Mouse (Mus musculus): ENCODE measurements around the gene Ddx54.

The Ddx54 gene

DNA sequence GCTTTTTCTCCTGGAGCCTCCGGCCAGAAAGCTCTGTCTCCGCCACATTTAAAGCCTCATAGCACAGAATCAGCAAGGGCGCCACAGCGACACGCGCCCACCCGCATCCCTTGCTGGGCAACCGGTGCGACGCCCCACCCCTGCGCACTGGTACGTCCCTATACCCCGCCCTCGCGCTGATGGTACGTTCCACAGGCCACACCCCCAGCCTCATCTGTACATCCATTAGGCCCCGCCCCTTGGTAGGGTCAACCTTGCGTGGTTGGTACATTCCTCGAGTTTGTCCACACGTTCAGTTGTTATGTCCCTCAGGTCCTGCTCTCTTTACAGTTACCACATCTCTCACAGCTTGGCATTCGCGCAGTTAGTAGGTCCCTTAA is at the start of gene Ddx54, which contains the start of gene Rita1:
TSS of gene Ddx54 (plus strand) at position 298 of the 380 bp plus-strand sequence.
TSS of gene Rita1 (minus strand) at position 148 of the 380 bp plus-strand sequence.
- WGBS = under 1% methylated on average over 22 of the region's 22 CpGs

DNA sequence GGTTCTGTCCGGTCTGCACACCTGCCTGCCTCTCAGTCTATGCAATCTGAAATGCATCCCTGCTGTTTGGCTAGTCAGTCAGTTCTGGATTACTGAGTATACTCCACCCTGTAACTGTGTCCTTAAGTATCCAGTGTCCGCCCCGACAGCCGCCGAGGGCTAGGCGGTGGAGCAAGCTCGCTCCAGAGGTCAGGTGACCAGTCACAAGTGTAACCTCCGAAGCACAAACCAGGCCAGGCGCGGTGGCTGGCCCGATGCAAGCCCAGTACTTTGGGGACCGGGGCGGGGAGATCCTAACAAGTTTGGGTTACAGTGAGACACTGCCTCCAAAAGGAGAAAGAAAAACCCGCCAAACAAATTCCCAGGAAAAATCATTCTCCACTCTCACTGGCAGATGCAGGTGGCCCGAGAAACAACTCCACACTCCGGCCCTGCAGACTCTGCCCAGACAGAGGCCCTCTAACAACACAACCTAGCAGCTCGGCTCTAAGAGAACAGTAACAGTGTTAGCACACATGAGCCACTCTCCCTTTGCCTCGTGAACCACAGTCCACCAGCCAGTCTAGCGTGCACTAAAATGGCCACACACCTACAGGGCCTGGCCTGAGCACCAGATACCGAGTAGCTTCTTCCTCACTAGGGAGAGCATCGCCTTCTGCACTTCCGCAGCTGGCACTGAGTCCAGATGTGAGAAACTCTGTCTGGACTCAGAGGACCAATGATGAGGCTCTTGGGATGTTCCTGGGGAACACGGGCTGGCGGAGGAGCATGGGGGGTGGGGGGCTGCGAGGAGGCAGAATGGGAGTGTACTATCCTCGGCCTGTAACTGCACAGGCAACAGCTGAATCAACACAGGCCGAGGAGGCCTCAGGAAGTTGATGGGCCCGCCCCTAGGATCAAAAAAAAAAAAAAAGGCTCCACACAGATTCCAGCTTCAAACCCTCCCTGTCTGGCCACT is 49.3 kb upstream of the Ddx54 start:
- WGBS = 54% methylated on average over 28 of the region's 28 CpGs

DNA sequence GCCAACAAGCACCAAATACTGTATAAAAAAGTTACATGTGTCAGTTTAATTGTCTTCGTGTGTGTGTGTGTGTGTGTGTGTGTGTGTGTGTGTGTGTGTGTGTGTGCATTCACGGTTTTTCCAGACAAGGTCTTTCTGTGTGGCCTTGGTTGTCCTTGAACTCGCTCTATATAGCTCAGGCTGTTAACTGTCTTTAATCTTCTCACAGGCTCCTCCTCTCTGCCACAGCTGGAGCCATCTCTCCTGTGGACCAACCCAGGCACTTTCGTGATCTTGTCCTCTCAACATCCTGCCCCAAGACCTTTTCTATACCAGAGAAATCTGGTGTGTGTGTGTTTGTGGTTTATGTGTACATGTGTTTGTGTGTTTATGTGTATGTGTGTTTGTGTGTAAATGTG is 48.6 kb upstream of the Ddx54 start:
- 56% methylated on average over 4 of the region's 4 CpGs for WGBS

DNA sequence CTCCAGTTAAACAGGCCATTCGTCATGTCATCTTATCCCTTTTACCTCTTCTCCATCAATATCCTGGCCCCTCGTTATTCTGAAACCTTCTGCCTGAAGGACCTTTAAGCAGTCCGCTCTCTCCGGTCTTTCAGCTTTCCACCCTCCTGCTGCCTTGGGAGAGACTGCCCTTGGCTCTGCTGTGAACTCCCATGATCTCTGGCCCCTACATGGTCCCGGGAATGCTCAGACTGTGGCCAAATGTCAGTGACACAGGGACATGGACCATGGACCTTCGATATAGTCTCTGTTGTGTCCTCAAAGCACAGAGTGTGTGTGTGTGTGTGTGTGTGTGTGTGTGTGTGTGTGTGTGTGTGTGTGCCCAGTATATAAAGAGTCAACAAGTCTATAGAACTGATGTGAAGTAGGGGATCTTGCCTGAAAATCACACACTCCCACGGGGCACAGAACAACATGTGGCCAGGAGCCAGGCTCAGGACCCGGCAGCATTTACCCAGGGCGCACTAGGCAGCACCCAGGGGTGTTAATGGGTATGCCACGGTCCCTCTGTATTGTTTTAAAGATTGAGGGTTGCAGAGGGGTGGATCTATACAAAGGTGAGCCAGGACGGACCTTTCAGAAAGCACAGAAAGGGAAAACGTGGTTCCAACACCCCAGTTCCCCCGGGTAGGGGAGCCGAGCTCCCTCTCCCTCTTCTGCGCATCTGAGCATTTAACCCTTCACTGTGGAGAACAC is 47.2 kb upstream of the Ddx54 start:
- 62% methylated on average over 15 of the region's 15 CpGs for WGBS

DNA sequence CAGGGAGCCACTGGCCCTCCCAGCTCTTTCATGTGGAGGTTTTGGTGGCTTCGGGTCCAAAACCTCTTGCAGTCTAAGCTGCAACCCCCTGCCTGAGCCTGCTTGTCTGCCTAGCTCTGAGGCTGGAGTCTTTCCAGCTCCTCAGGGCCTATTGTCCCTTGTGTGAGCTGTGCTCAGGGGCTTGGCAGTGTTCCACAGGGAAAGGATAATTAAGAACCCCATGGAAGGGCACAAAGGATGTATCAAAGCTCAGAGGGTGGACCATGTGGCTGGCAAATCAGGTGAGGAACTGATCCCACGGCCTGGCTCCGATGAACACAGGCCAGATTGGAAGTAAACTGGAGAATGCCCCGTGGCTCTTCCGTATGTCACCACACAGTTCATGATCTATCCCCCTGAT is 46.4 kb upstream of the Ddx54 start:
- WGBS = 66% methylated on average over 5 of the region's 5 CpGs

DNA sequence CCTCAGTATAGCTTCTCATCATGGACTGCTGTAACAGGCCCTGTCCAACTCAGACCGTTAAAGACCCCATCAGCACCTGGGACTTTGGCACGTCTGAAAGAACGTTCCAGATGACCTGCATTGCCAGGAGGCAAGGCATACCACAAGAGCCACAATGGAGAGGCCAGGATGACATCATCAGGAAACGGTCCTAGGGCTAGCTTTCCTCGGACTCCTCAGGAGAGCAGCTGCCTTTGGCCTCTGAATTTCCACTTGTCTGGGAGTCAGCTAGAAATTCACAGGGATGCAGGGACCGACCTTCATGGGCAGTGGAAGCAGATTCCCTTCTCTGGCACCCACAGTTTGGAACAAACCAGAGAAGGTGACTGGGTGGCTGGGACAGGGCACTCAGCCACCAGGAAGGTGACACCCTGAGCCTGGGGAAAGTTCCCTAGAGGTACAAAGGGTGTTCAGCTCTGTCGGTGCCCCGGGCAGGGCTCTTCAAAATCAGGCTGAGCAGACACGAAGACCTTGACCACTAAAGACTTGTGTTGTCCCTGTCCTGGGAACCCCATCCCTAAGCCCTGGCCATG is 45.8 kb upstream of the Ddx54 start:
- WGBS = 58% methylated on average over 9 of the region's 9 CpGs

DNA sequence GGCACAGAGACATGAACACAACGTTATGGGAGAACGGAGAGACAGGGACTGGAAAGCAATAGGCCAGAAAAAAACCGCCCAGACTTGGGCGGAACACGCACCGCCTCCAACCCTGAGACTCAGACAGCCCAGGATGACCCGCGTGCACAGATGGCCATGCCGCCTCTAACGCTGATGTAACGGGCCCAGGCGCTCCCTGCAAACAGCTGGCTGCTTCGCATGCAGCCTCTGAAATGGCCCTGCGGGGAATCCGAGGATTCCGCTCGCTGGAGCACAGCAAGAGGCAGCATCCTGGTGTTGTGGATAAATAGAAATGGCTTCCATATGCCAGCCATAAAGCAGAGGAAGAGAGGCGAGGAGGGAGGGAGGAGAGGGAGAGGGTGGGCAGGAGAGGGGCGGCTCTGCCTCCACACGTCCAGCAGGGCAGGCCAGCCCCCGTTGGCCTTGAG is 45.3 kb upstream of the Ddx54 start:
- WGBS = 25% methylated on average over 21 of the region's 21 CpGs

DNA sequence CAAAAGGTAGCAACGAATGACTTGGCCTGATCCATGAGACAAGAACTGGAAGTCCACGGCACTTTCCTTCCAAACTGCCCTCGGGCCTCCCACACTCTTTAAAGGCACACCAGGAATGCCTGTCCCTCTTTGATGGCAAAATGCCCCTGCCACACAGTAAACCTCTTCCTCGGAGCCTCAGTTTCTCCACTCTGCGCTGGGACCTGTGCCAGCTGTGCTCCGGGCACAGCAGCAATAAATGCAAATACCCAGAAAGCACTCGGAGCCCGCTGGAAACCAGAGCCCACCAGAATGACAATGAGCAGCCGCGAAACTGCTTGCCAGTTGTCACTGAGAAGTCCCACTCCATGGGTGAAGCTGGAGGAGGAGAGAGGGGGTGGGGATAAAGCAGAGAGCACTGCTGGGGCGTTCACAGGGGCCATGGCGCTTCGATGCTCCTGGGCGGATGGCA is 44.8 kb upstream of the Ddx54 start:
- WGBS = 33% methylated on average over 14 of the region's 14 CpGs

DNA sequence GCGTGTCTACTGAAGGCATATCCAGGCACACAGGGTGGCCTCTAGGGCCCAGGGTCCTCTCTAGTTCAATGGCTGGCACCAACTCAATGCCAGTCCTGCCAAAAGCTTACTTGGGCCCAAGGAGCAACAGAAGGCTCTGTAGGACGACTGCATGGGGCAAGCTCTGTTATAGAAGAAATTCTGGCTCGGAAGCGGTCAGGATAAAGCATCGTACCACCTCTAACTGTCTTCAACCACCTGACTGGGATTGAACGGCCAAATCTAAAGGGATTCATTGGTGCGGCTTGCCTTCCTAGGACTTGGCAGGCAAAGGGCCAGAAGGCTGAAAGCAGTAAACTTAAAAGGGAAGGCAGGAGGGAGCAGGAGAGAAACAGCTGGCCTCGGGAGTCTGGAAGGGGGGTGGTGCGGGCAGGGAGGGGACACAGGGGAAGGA is 44.2 kb upstream of the Ddx54 start:
- 43% methylated on average over 9 of the region's 9 CpGs for WGBS

DNA sequence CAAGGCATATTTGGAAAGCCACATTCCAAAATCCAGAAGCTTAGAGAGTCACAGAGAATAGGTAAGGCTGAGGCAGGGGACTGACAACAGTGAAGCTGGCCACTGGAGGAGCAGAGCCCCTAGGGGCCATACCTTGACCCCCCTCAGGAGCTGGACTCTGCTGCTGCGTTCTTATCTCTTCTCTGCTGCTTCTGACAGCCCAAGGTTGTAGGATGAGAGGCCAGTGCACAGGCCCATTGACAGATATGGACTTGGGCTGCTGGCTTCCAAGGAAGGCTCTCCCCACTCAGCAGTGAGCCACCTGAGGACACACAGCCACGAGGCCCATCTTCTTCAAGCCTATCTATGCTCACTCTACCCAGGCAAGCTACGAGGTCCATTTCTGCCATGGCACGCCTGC is 43.6 kb upstream of the Ddx54 start:
- 86% methylated on average over 4 of the region's 4 CpGs for WGBS

DNA sequence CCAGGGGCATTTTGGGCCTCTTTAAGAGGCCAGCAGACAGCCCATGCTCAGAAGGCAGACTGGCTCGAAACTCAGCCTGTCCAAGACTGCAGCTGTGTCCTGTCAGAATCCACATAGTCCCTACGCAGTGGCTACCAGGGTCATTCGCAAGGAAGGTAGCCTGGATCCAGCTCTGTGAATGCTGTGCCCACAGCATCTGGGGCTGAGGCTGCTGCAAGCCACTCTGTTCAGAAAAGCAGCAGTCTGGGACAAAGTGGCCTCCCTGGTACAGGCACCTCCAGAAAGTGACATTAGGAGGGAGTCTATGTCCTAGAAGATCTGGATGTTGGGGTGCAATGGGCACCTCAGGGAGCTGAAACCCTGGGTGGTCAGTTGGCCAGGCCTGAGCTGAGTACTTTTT is 42.7 kb upstream of the Ddx54 start:
- WGBS = 92% methylated on average over 3 of the region's 3 CpGs

DNA sequence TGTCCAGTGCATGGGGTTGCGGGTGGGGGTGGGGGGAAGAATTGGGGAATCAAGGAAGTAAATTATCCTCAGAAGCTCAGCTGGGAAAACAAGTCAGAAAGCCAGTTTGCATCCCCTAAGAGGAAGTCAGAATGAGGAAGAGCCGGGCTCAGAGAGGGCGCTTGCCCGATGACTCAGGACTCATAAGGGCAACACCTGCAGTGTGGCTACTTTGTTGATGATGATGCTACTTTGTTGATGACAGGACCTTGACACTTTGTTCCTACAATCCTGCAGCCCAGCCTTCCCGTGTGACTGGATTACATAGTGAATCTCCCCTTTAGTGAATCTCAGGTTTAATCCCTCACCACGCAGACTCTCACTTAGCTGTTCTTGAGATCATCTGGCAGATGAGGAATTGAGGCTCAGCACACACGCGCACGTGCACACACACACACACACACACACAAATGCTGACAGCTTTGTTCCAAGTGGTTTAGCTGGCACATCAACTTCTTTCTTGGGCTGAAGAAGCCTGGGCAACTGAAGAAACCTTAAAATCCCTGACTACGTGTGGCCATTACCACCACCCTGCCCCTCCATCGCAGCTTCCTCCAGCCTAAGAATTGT is 42.1 kb upstream of the Ddx54 start:
- WGBS = 76% methylated on average over 11 of the region's 11 CpGs

DNA sequence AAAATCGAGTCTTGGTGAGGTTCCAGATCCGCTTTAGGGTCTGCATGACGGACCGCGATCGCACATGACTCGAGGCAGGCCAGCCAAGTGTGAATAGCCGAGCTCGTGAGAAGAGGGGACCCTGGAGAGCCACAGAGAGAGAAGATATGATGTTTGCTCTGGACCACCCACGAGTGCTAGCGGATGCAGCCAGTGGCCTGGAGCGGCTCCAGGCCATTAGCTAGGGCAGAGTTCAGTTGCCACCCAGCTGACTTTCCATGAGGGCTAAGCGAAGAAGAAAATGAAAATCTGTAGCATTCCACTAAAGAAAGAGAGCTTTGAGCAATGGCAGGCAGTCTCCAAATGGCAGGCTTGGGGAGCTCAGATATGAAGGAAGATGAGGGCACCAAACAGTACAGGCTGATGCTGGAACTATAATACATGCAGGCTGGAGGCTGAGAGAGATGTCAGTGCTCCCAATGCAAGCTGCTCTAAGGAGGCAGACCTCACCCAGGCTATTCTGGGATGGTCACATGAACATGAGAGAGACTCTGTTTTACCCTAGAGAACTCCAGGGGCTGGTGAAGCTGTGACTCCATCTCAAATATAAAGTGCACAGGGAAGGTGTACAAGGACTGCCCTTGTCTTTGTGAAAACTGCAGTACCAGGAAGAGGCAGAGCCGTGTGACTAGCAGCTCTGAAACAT is 41.3 kb upstream of the Ddx54 start:
- 66% methylated on average over 14 of the region's 14 CpGs for WGBS

DNA sequence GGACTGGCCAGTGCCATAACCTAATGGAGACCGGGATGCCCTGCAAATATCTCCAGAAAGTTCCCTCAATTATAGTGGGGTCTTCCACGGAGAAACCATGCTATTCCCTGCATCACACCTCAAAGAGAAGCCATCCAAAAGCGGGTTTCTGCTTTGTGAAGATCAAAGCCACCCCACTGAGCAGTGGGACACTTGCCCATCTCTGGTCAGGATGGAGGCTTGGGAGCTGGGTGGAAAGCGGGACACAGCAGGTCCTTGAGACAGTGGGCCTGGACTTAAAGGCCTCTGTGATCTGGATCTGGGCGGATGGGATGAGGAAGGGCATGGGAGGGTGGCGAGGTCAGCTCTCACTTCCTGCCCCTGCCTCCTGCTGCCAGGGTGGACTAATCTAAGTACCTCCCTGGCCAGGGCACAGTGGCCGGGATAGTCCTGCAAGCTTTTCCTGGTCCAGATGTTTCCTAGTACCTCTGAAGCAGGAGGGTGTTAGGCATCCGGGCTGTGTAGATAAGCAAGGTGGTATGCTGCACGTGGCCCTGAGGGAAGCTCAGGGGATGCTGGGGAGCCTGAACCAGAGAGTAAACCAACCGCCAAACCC is 38.0 kb upstream of the Ddx54 start:
- WGBS = 70% methylated on average over 10 of the region's 10 CpGs

DNA sequence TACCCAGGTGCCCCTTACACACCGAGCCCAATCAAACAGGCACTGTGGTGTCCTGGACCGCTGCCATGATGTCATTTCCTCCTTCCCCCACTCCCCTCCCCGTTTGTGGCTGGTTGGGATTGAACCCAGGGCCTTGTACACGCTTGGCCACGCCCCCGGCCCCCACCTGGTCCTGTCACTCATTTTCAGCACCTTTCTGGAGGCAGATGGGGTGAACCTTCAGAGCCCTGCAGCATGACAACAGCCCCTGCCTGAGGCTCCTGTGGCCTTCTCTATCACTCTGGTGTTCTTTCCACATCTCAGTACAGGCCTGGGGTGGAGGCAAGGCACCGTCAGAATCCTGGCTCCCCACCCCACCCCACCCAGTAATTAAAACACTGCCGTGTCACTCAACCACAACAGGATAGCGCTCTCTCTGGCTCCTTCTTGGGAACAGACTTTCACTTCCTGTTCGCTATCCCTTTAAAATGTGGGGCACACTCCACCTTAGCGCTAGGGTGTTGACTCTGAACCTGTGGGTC is 35.7 kb upstream of the Ddx54 start:
- 72% methylated on average over 11 of the region's 11 CpGs for WGBS

DNA sequence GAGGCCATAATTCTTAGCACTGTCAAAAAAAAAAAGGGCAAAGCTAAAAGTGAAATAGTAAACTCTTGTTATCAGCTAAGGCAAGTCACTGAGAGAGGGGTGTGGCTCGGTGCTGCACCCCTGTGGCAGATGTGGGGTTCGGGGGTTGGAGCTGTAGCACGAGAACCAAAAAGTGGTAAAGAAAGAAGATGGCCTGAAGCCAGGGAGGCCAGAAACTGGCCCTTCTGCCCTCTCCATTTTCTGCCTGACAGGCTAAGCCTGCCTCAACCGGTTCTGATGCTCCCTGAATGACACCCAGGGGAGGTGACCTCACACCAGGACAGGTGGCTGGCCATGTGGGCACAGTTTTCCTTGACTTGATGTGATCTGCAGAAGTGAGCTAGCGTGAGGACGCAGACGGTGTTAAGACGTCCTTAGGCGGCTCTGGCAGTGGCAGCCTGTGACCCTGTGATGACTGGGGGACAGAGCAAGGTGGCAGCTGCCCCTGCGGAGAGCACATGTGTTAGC is 34.6 kb upstream of the Ddx54 start:
- 80% methylated on average over 10 of the region's 10 CpGs for WGBS

DNA sequence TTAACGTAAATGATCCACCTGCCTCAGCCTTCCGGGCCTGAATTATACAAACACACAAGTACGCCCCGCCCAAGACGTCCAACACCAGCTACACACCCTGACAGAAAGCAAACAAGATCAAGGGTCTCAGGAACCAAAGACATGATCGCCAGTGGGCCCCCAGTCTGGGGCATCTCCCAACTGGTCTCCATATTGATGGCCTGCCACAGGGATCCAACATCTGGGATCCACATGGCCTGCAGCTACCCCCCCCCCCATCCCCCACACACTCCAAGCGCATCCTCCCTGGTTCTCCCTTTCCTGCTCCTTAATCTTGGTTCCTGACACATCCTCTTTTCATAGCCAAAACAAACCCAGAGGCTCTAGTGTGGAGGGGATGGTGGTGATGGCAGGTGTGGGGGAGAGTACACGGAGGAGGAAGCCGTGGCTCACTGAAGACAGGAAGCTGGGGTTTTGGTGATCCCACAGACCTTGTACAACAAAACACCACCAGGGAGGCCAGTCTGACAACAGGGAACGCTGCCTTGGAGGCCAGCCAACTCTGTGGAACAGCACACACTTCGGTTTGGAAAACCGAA is 33.9 kb upstream of the Ddx54 start:
- WGBS = 48% methylated on average over 12 of the region's 12 CpGs

DNA sequence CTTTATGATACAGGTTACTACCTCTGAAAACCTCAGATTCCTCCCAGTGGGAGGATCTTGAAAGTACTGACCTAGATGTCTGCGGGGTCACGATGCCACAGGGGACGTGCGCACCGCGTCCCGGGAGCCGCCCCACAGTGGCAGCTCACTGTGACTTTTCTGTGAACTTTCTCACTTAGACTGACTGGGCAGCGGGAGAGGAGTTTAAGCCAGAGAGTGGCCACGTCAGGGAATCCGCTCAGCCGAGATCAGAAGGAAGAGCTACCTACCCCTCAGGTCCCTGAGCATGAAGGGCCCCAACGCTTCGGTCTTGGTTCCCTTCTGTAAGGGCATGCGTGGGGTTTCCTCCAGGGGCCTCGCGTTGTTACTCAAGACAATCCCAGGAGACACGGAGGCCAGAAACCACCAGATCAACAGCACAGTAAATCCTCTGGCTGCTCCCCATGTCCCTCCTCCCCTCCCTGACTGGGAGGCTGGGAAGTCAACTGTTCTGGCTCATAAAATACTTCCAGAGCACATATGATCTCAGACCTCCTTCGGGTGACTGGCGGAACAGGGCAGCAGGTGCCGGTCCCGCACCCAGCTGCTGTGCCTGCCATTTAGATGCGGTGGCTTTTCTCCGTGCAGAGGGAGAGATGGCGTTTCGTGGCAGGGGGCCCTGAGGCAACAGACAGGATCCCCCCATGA is 33.2 kb upstream of the Ddx54 start:
- WGBS = 71% methylated on average over 26 of the region's 26 CpGs

DNA sequence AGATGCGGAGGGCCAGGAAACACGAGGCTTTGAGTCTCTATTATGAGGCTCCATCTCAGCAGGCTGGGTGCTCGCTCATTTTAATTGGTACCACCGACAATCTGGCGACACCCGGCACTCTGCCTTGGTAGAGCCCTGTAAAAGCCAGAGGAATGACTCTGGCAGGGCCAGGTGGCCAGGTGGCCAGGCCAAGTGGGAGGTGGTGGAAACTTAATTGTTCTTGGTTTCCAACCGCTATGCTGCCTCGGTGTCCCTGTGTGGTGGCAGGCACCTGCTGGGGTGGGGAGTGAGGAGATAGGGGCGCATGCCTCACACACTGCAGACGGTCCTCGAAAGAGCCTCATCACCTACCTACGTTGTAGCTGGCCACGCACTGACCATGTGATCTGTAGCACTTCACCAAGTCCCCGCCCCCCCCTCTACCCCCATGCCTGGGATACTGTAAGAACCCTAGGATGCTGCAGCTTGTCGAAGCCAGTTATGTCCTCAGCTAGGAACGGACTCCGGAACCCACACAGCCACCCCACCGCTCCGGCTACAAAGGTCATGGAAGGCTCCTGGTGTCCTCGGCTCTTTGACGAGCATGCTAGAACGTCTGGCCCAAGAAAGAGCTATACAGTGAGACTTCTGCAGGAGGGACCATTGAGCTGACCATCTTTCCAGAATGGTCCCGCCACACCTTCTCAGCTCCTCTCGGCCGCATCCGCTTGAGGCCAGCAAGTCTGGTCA is 32.5 kb upstream of the Ddx54 start:
- 85% methylated on average over 26 of the region's 26 CpGs for WGBS
